Mouse (Mus musculus): ENCODE measurements around the gene Slc35e2.

GRCm38 (mm10) chr4:155577741-155578140 is 23.5 kb upstream of the Slc35e2 start:
- TF ChIP-seq CTCF (IDR thresholded peaks at IDR 0.05; ENCODE audit: low read depth, low read length), result no peak
- no peak for TF ChIP-seq TAL1 (conservative IDR thresholded peaks at IDR 0.05; ENCODE audit: low read depth, low read length)

Measured in G1E (cell line).